Mouse (Mus musculus): ENCODE measurements at regions not wholly inside any gene's neighbourhood (a gene's known extent, or its start where the extent isn't known, plus 50 kb on each side); places are given as distances from the start of the nearest gene placed in this dataset.
A peak's percentile ranks its signal among the peaks of the same experiment; 100 is the strongest.

- no peak overlapping the region for H3K4me3 ChIP-seq (ENCODE audit: insufficient read depth, low read length)
- no peak for TF ChIP-seq CTCF (IDR thresholded peaks at IDR 0.05; ENCODE audit: extremely low read depth, insufficient read depth, low read length)
- TF ChIP-seq POLR2A (IDR thresholded peaks at IDR 0.05; ENCODE audit: extremely low read depth, insufficient read depth, low read length) = no peak
- H3K27ac ChIP-seq (ENCODE audit: insufficient read depth, low read length) = no peak overlapping the region
- H3K4me1 ChIP-seq (ENCODE audit: control insufficient read depth, insufficient read depth, low read length) = no peaks in the 10 kb centered on the region
These were observed 92.6 kb upstream of the Ctsc start for GRCm38 (mm10) chr7:88185120-88185796.

GRCm38 (mm10) chr7:88187555-88187954 is 90.3 kb upstream of the Ctsc start:
- H3K4me1 ChIP-seq (ENCODE audit: control insufficient read depth, insufficient read depth, low read length) = no peaks in the 10 kb centered on the region
- TF ChIP-seq CTCF (IDR thresholded peaks at IDR 0.05; ENCODE audit: extremely low read depth, insufficient read depth, low read length) (no peak), POLR2A (IDR thresholded peaks at IDR 0.05; ENCODE audit: extremely low read depth, insufficient read depth, low read length) (no peak)
- H3K27ac ChIP-seq (ENCODE audit: insufficient read depth, low read length) = no peak overlapping the region
- no peak overlapping the region for H3K4me3 ChIP-seq (ENCODE audit: insufficient read depth, low read length)

- no peak overlapping the region for H3K27ac ChIP-seq (ENCODE audit: insufficient read depth, low read length)
- H3K4me3 ChIP-seq (ENCODE audit: insufficient read depth, low read length) = no peak overlapping the region
- TF ChIP-seq POLR2A (IDR thresholded peaks at IDR 0.05; ENCODE audit: extremely low read depth, insufficient read depth, low read length) (no peak), CTCF (IDR thresholded peaks at IDR 0.05; ENCODE audit: extremely low read depth, insufficient read depth, low read length) (no peak)
- no peaks in the 10 kb centered on the region for H3K4me1 ChIP-seq (ENCODE audit: control insufficient read depth, insufficient read depth, low read length)
These were observed 85.1 kb upstream of the Ctsc start for GRCm38 (mm10) chr7:88192771-88193170.

- H3K27ac ChIP-seq (ENCODE audit: insufficient read depth, low read length) = no peak overlapping the region
- no peak overlapping the region for H3K4me3 ChIP-seq (ENCODE audit: insufficient read depth, low read length)
- TF ChIP-seq CTCF (IDR thresholded peaks at IDR 0.05; ENCODE audit: extremely low read depth, insufficient read depth, low read length) (no peak), POLR2A (IDR thresholded peaks at IDR 0.05; ENCODE audit: extremely low read depth, insufficient read depth, low read length) (no peak)
- H3K4me1 ChIP-seq (ENCODE audit: control insufficient read depth, insufficient read depth, low read length) = peaks cover 2% of the 10 kb centered on the region; the same call in 1 of the 2 replicates
These were observed 78.8 kb upstream of the Ctsc start for GRCm38 (mm10) chr7:88199043-88199442.

GRCm38 (mm10) chr7:88199929-88200538 is 77.9 kb upstream of the Ctsc start:
- Histone ChIP-seq H3K4me3 (ENCODE audit: insufficient read depth, low read length) (no peak overlapping the region), H3K4me1 (ENCODE audit: control insufficient read depth, insufficient read depth, low read length) (peaks cover 2% of the 10 kb centered on the region; the same call in 1 of the 2 replicates), H3K27ac (ENCODE audit: insufficient read depth, low read length) (peak overlapping the region; percentile 81; the same call in 1 of the 2 replicates)
- TF ChIP-seq POLR2A (IDR thresholded peaks at IDR 0.05; ENCODE audit: extremely low read depth, insufficient read depth, low read length) = no peak
- TF ChIP-seq CTCF (IDR thresholded peaks at IDR 0.05; ENCODE audit: extremely low read depth, insufficient read depth, low read length) = no peak

GRCm38 (mm10) chr7:88201658-88202364 is 76.1 kb upstream of the Ctsc start:
- no peak for TF ChIP-seq POLR2A (IDR thresholded peaks at IDR 0.05; ENCODE audit: extremely low read depth, insufficient read depth, low read length)
- no peak overlapping the region for H3K27ac ChIP-seq (ENCODE audit: insufficient read depth, low read length)
- no peak overlapping the region for H3K4me3 ChIP-seq (ENCODE audit: insufficient read depth, low read length)
- peaks cover 2% of the 10 kb centered on the region; the same call in 1 of the 2 replicates for H3K4me1 ChIP-seq (ENCODE audit: control insufficient read depth, insufficient read depth, low read length)

GRCm38 (mm10) chr7:88206223-88206827 is 71.6 kb upstream of the Ctsc start:
- Histone ChIP-seq H3K4me3 (ENCODE audit: insufficient read depth, low read length) (no peak overlapping the region), H3K4me1 (ENCODE audit: control insufficient read depth, insufficient read depth, low read length) (no peaks in the 10 kb centered on the region), H3K27ac (ENCODE audit: insufficient read depth, low read length) (no peak overlapping the region)
- TF ChIP-seq POLR2A (IDR thresholded peaks at IDR 0.05; ENCODE audit: extremely low read depth, insufficient read depth, low read length) = no peak
- no peak for TF ChIP-seq CTCF (IDR thresholded peaks at IDR 0.05; ENCODE audit: extremely low read depth, insufficient read depth, low read length)

GRCm38 (mm10) chr7:88206914-88207710 is 70.8 kb upstream of the Ctsc start:
- H3K27ac ChIP-seq (ENCODE audit: insufficient read depth, low read length) = no peak overlapping the region
- TF ChIP-seq CTCF (IDR thresholded peaks at IDR 0.05; ENCODE audit: extremely low read depth, insufficient read depth, low read length) (no peak), POLR2A (IDR thresholded peaks at IDR 0.05; ENCODE audit: extremely low read depth, insufficient read depth, low read length) (no peak)

GRCm38 (mm10) chr7:88214713-88215198 is 63.1 kb upstream of the Ctsc start:
- TF ChIP-seq CTCF (IDR thresholded peaks at IDR 0.05; ENCODE audit: extremely low read depth, insufficient read depth, low read length) (no peak), POLR2A (IDR thresholded peaks at IDR 0.05; ENCODE audit: extremely low read depth, insufficient read depth, low read length) (no peak)
- no peak overlapping the region for H3K27ac ChIP-seq (ENCODE audit: insufficient read depth, low read length)
- H3K4me1 ChIP-seq (ENCODE audit: control insufficient read depth, insufficient read depth, low read length) = no peaks in the 10 kb centered on the region
- no peak overlapping the region for H3K4me3 ChIP-seq (ENCODE audit: insufficient read depth, low read length)

More at GRCm38 (mm10) chr7:88206914-88207710, 70.8 kb upstream of the Ctsc start:
- Histone ChIP-seq H3K4me1 (ENCODE audit: control insufficient read depth, insufficient read depth, low read length) (no peaks in the 10 kb centered on the region), H3K4me3 (ENCODE audit: insufficient read depth, low read length) (no peak overlapping the region)

Data from cortical plate, adult 2 months (tissue).